Mouse (Mus musculus): ENCODE measurements around the gene Il9.

GRCm38 (mm10) chr13:56516311-56516710, 34.3 kb upstream of the Il9 start:
- TF ChIP-seq ZC3H11A (IDR thresholded peaks at IDR 0.05; ENCODE audit: borderline replicate concordance, low read depth, low read length) = no peak
- TF ChIP-seq MAFK (IDR thresholded peaks at IDR 0.05; ENCODE audit: insufficient read depth, low read depth, low read length) = no peak
- TF ChIP-seq CHD2 (IDR thresholded peaks at IDR 0.05; ENCODE audit: low read depth, low read length) = no peak

All from ES-E14 (cell line).